8 mouse cellular contexts compared by ENCODE assay signal in the genomic region with DNA sequence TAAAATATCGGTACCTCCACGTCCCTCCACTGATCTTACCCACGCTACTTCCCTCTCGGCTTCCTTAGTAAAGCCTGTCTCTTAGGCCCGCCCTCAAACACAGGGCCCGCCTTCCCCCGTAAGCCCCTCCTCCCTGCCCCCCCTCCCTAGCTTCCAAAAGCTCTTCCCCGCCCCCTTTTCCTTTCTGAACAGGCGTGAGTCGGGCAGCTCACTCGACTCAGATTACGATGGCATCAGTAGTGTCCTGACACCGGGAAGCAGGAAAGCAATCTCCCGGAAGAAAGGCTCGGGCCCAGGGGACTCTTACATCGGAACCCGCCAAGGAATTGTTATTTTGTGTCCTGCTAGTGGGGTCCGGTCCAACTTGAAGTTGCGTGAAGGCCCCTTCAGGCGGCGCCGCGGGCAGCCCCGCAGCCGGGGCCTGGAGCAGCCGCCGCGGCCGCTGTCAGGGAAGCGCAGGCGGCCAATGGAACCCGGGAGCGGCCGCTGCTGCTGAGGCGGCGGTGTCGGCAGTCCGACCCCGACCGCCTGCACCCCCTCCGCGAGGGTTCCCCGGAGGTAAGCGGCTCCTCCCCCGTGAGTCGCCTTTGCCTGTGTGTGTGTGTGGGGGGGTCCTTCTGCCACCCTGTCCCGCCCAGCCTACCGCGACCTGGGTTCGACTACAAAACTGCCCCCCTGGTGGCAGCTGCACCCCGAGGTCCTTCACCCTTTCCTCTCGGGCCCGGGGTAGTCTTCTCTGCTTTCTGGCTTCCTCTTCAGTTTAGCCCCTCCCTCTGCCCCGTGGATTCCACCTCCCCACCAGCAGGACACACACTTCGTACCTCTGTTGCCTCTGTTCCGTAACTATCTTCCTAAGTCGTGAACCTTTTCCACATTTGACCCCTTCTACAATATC. TPM values are rescaled to one million over a fixed set of nuclear protein-coding genes. Genes with fewer than 3 reads are reported as not detected.
DNase-seq lines count a peak whose midpoint lies in the region; ATAC-seq and TF ChIP-seq lines count a peak whose summit lies in the region.

Gene Pi4kb, plus strand, starts transcription at position 204 of the 895 bp plus-strand sequence.

- H3K4me1 ChIP-seq in bone marrow, adult 2 months (ENCODE audit: control insufficient read depth, insufficient read depth, low read length), result no peaks in the 10 kb centered on the region; the same call in 1 of the 2 replicates
- H3K4me1 ChIP-seq in embryonic facial prominence, embryonic 15.5 days, result peaks cover 16% of the 10 kb centered on the region
- peaks cover 11% of the 10 kb centered on the region for H3K4me1 ChIP-seq in limb, embryonic 14.5 days (ENCODE audit: control insufficient read depth, insufficient read depth, low read length)
- H3K4me1 ChIP-seq in midbrain, postnatal 0 days (ENCODE audit: insufficient read depth, low read length), result peaks cover 12% of the 10 kb centered on the region

- peak within 1 kb of the TSS; percentile 94 for H3K27ac ChIP-seq in bone marrow, adult 2 months (ENCODE audit: control insufficient read depth, insufficient read depth, low read depth, low read length, poor library complexity)
- peak within 1 kb of the TSS; percentile 94 for H3K27ac ChIP-seq in embryonic facial prominence, embryonic 15.5 days (replicated peaks)
- peak within 1 kb of the TSS; percentile 89 for H3K27ac ChIP-seq in limb, embryonic 14.5 days (replicated peaks; ENCODE audit: low read depth, low read length)
- peak within 1 kb of the TSS; percentile 88 for H3K27ac ChIP-seq in midbrain, postnatal 0 days (ENCODE audit: low read depth, low read length)

- peak within 1 kb of the TSS; percentile 73 for H3K4me2 ChIP-seq in embryonic facial prominence, embryonic 15.5 days (replicated peaks)
- H3K4me2 ChIP-seq in limb, embryonic 14.5 days (replicated peaks; ENCODE audit: low read depth, low read length, severe bottlenecking), result peak within 1 kb of the TSS; percentile 76
- H3K4me2 ChIP-seq in midbrain, postnatal 0 days (ENCODE audit: low read depth, low read length, poor library complexity, severe bottlenecking), result peak within 1 kb of the TSS; percentile 76

- ATAC-seq in embryonic facial prominence, embryonic 15.5 days (ENCODE audit: insufficient number of reproducible peaks, low FRiP score, low TSS enrichment, low read depth), result peak; percentile 94
- ATAC-seq in limb, embryonic 14.5 days (ENCODE audit: low FRiP score, low read depth), result peak; percentile 95
- peak; percentile 92 for ATAC-seq in midbrain, postnatal 0 days (ENCODE audit: low FRiP score)

- H3K27me3 ChIP-seq in embryonic facial prominence, embryonic 15.5 days, result no peaks in the 10 kb centered on the region
- H3K27me3 ChIP-seq in limb, embryonic 14.5 days (ENCODE audit: control insufficient read depth, insufficient read depth, low read length), result no peaks in the 10 kb centered on the region
- H3K27me3 ChIP-seq in midbrain, postnatal 0 days (ENCODE audit: insufficient read depth, low read length), result no peaks in the 10 kb centered on the region

- under 1% methylated on average over 57 of the region's 57 CpGs for WGBS in bone marrow, adult 2 months
- under 1% methylated on average over 57 of the region's 57 CpGs for WGBS in embryonic facial prominence, embryonic 15.5 days
- under 1% methylated on average over 48 of the region's 57 CpGs for WGBS in limb, embryonic 14.5 days
- under 1% methylated on average over 50 of the region's 57 CpGs for WGBS in midbrain, postnatal 0 days

- TF ChIP-seq CTCF in bone marrow, adult 2 months (IDR thresholded peaks at IDR 0.05; ENCODE audit: control insufficient read depth, insufficient read depth, low read length), result peak; percentile 1; the same call in 1 of the 2 replicates
- peak; percentile 15; the same call in 1 of the 2 replicates for TF ChIP-seq CTCF in midbrain, postnatal 0 days (IDR thresholded peaks at IDR 0.05)

- H3K9me3 ChIP-seq in embryonic facial prominence, embryonic 15.5 days (replicated peaks), result no peaks in the 10 kb centered on the region
- H3K9me3 ChIP-seq in limb, embryonic 14.5 days (ENCODE audit: control insufficient read depth, low read length), result no peaks in the 10 kb centered on the region
- no peaks in the 10 kb centered on the region for H3K9me3 ChIP-seq in midbrain, postnatal 0 days (ENCODE audit: low read length)

- H3K4me3 ChIP-seq in bone marrow, adult 2 months (replicated peaks; ENCODE audit: control insufficient read depth, low read depth, low read length), result peak within 1 kb of the TSS; percentile 75
- peak within 1 kb of the TSS; percentile 98 for H3K4me3 ChIP-seq in embryonic facial prominence, embryonic 15.5 days (replicated peaks)
- H3K4me3 ChIP-seq in limb, embryonic 14.5 days (replicated peaks; ENCODE audit: low read length), result peak within 1 kb of the TSS; percentile 93
- H3K4me3 ChIP-seq in midbrain, postnatal 0 days (ENCODE audit: low read depth, low read length), result peak within 1 kb of the TSS; percentile 88

- peak; percentile 46; the same call in 1 of the 2 replicates for TF ChIP-seq POLR2A in bone marrow, adult 2 months (IDR thresholded peaks at IDR 0.05; ENCODE audit: borderline replicate concordance, control insufficient read depth, low read depth, low read length)
- 0 out of 2 replicates have a peak, but pooled peaks have one; percentile 22 for TF ChIP-seq POLR2A in limb, embryonic 14.5 days (IDR thresholded peaks at IDR 0.05; ENCODE audit: borderline replicate concordance, extremely low read depth, insufficient read depth, insufficient read length)

- H3K9ac ChIP-seq in embryonic facial prominence, embryonic 15.5 days, result peak within 1 kb of the TSS; percentile 88
- peak within 1 kb of the TSS; percentile 90 for H3K9ac ChIP-seq in limb, embryonic 14.5 days (ENCODE audit: low read depth, low read length, severe bottlenecking)
- peak within 1 kb of the TSS; percentile 84 for H3K9ac ChIP-seq in midbrain, postnatal 0 days (replicated peaks; ENCODE audit: low read length, poor library complexity, severe bottlenecking)

- peak; percentile 97 for DNase-seq in 416B (ENCODE audit: low read depth)
- DNase-seq in heart, adult 8-10 months (ENCODE audit: low spot score), result peak; percentile 93
- peak; percentile 93 for DNase-seq in kidney, adult 9 months
- DNase-seq in limb, embryonic 14.5 days (ENCODE audit: low spot score), result peak; percentile 96
- peak; percentile 95 for DNase-seq in midbrain, postnatal 0 days (ENCODE audit: low spot score)
- DNase-seq in spleen, postnatal 14 days (ENCODE audit: low spot score in 2 of 2), result peak; percentile 78 to 83

- H3K36me3 ChIP-seq in embryonic facial prominence, embryonic 15.5 days, result peaks cover 12% of the 10 kb centered on the region
- peaks cover 9% of the 10 kb centered on the region for H3K36me3 ChIP-seq in limb, embryonic 14.5 days (ENCODE audit: control insufficient read depth, insufficient read depth, low read length)
- H3K36me3 ChIP-seq in midbrain, postnatal 0 days (ENCODE audit: insufficient read depth, low read length), result no peaks in the 10 kb centered on the region

RNA-seq across cellular contexts. Expression of gene Pi4kb, which starts in this region (rescaled TPM):
- 43.1 and 63.2 TPM in 2 replicates for polyA plus RNA-seq in bone marrow, adult 2 months (2011; ENCODE audit: insufficient read depth, insufficient read length, low replicate concordance, missing spikeins)
- polyA plus RNA-seq in embryonic facial prominence, embryonic 15.5 days (2015; fragmentation: Nextera tagmentation; extraction: Ambion mirVana), result 24.3 and 29.0 TPM in 2 replicates
- total RNA-seq in heart, adult 8-10 months (2022), result 10 to 100 TPM; 26.4 to 29.4 (median 28.3) TPM
- polyA plus RNA-seq in limb, embryonic 14.5 days (2012; rRNA removed), result 54.7 and 54.8 TPM in 2 replicates
- polyA plus RNA-seq in limb, embryonic 14.5 days (2014; fragmentation: Nextera tagmentation; extraction: Ambion mirVana), result 30.4 and 35.6 TPM in 2 replicates
- 55.0 and 60.7 TPM in 2 replicates for total RNA-seq in midbrain, postnatal 0 days (2014; rRNA removed)
- 21.0 and 24.3 TPM in 2 replicates for polyA plus RNA-seq in midbrain, postnatal 0 days (2015; fragmentation: Nextera tagmentation; extraction: Ambion mirVana)

Comparison
In these comparisons a context has a peak if more than half of its experiments do, and no peak if none do; other contexts are left out.
1. Peak in every context shown above with its lines: DNase-seq, ATAC-seq, H3K4me3 ChIP-seq and H3K27ac ChIP-seq.